11 mouse cellular contexts compared by ENCODE assay signal in the genomic region with DNA sequence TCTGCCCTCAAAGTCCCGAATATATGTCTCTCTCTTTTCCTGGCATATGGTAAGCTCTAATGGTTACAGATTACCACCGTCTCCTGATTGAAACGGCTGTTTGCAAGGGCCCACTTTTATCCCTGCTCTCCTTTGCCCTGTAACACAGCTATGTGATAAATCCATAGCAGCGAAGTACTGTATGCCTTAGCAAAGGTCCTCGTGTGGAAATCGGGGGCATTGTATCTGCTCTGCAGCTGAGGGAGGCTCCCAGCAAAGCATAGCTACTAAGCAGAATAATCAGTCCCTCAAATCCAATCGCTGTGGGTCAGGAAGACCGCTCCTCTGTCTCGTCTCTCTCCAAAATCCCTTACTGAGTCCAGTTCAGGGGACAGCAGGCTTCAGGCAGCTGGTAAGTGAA.
DNase-seq lines count a peak whose midpoint lies in the region; ATAC-seq and TF ChIP-seq lines count a peak whose summit lies in the region.
"Had no signal": no experiment of that assay in that cellular context is flagged by ENCODE, and none has a peak within 500 bp of the region (broad histone marks: within the 10 kb centered on the region; RNA-seq: fewer than 3 reads in every experiment).

No protein-coding gene starts in this region.

- no peak for TF ChIP-seq POLR2A in cerebellum, adult 2 months (IDR thresholded peaks at IDR 0.05; ENCODE audit: borderline replicate concordance, insufficient read depth, low read length)
- no peak for TF ChIP-seq POLR2A in liver, adult 2 months (IDR thresholded peaks at IDR 0.05; ENCODE audit: extremely low read depth, insufficient read depth, low read length)

- H3K36me3 ChIP-seq in liver, adult 2 months (ENCODE audit: control insufficient read depth, insufficient read depth, low read length): peaks cover 4% of the 10 kb centered on the region; the same call in 1 of the 2 replicates
- no peaks in the 10 kb centered on the region for H3K36me3 ChIP-seq in liver, embryonic 11.5 days (ENCODE audit: control insufficient read depth, insufficient read depth, low read length)
- H3K36me3 ChIP-seq in hindbrain, embryonic 15.5 days: no peaks in the 10 kb centered on the region
- no peaks in the 10 kb centered on the region for H3K36me3 ChIP-seq in neural tube, embryonic 15.5 days
- H3K36me3 ChIP-seq: embryonic facial prominence, embryonic 10.5 days; limb, embryonic 12.5 days had no signal

- H3K27ac ChIP-seq in cerebellum, adult 2 months (ENCODE audit: insufficient read depth, low read length): no peak overlapping the region
- no peak overlapping the region for H3K27ac ChIP-seq in liver, adult 2 months (replicated peaks; ENCODE audit: insufficient read depth, low read depth, low read length)
- no peak overlapping the region for H3K27ac ChIP-seq in liver, embryonic 11.5 days (ENCODE audit: low read depth, low read length)
- H3K27ac ChIP-seq in hindbrain, embryonic 15.5 days (replicated peaks): peak overlapping the region; percentile 0; the same call in 1 of the 2 replicates
- no peak overlapping the region for H3K27ac ChIP-seq in neural tube, embryonic 15.5 days (replicated peaks)
- H3K27ac ChIP-seq: embryonic facial prominence, embryonic 10.5 days; limb, embryonic 12.5 days; macrophage had no signal

- H3K9ac ChIP-seq in liver, adult 2 months (ENCODE audit: low read depth, low read length): peak overlapping the region; percentile 47; the same call in 1 of the 2 replicates
- no peak overlapping the region for H3K9ac ChIP-seq in liver, embryonic 11.5 days (ENCODE audit: low read depth, low read length)
- H3K9ac ChIP-seq in hindbrain, embryonic 15.5 days: no peak overlapping the region
- no peak overlapping the region for H3K9ac ChIP-seq in neural tube, embryonic 15.5 days (replicated peaks)
- H3K9ac ChIP-seq: limb, embryonic 12.5 days had no signal

- H3K79me2 ChIP-seq in liver, adult 2 months (ENCODE audit: control insufficient read depth, insufficient read depth, low read length): no peaks in the 10 kb centered on the region; the same call in 1 of the 2 replicates

- no peak overlapping the region for H3K4me2 ChIP-seq in liver, embryonic 11.5 days
- H3K4me2 ChIP-seq in hindbrain, embryonic 15.5 days: peak overlapping the region; percentile 38
- peak overlapping the region; percentile 36 for H3K4me2 ChIP-seq in neural tube, embryonic 15.5 days
- H3K4me2 ChIP-seq: limb, embryonic 12.5 days had no signal

- H3K9me3 ChIP-seq in liver, embryonic 11.5 days (ENCODE audit: control insufficient read depth, low read length): no peaks in the 10 kb centered on the region
- no peaks in the 10 kb centered on the region for H3K9me3 ChIP-seq in hindbrain, embryonic 15.5 days
- H3K9me3 ChIP-seq in neural tube, embryonic 15.5 days (replicated peaks): no peaks in the 10 kb centered on the region
- H3K9me3 ChIP-seq: embryonic facial prominence, embryonic 10.5 days; limb, embryonic 12.5 days had no signal

- TF ChIP-seq CTCF in cerebellum, adult 2 months (IDR thresholded peaks at IDR 0.05; ENCODE audit: borderline replicate concordance, insufficient read depth, low read depth, low read length): no peak
- no peak for TF ChIP-seq CTCF in liver, adult 2 months (IDR thresholded peaks at IDR 0.05; ENCODE audit: low read depth, low read length)

- WGBS in cerebellum, adult 2 months: 20% methylated on average over 9 of the region's 9 CpGs
- 41% methylated on average over 9 of the region's 9 CpGs for WGBS in liver, adult 2 months
- WGBS in liver, embryonic 11.5 days: 60% methylated on average over 9 of the region's 9 CpGs
- WGBS in hindbrain, embryonic 15.5 days: 40% methylated on average over 9 of the region's 9 CpGs
- 51% methylated on average over 9 of the region's 9 CpGs for WGBS in neural tube, embryonic 15.5 days

- ATAC-seq in liver, embryonic 11.5 days (replicated peaks; ENCODE audit: low FRiP score): no peak
- ATAC-seq in hindbrain, embryonic 15.5 days (ENCODE audit: low FRiP score, low read depth): 0 out of 2 replicates have a peak, but pooled peaks have one; percentile 38
- 0 out of 2 replicates have a peak, but pooled peaks have one; percentile 55 for ATAC-seq in neural tube, embryonic 15.5 days (ENCODE audit: low FRiP score)

- no peak overlapping the region for H3K4me3 ChIP-seq in cerebellum, adult 2 months (replicated peaks; ENCODE audit: insufficient read depth, low read depth, low read length)
- H3K4me3 ChIP-seq in liver, adult 2 months (ENCODE audit: insufficient read depth, low read depth, low read length): no peak overlapping the region
- no peak overlapping the region for H3K4me3 ChIP-seq in liver, embryonic 11.5 days (ENCODE audit: low read depth, low read length)
- H3K4me3 ChIP-seq in hindbrain, embryonic 15.5 days: no peak overlapping the region
- H3K4me3 ChIP-seq in neural tube, embryonic 15.5 days (replicated peaks): no peak overlapping the region
- H3K4me3 ChIP-seq: embryonic facial prominence, embryonic 10.5 days; limb, embryonic 12.5 days had no signal

- peak; percentile 7 to 13 for DNase-seq in cerebellum, postnatal 25 days
- DNase-seq in cerebellum, adult 2 months: no peak
- no peak for DNase-seq in liver, adult 2 months (ENCODE audit: extremely low read depth, low read depth, low spot score)
- no peak for DNase-seq in liver, embryonic 11.5 days (ENCODE audit: low spot score)
- no peak for DNase-seq in spleen, adult 18-20 months
- DNase-seq in kidney, adult 11 months: no peak

- no peaks in the 10 kb centered on the region for H3K27me3 ChIP-seq in cerebellum, adult 2 months (ENCODE audit: control insufficient read depth, insufficient read depth, low read length)
- no peaks in the 10 kb centered on the region for H3K27me3 ChIP-seq in liver, adult 2 months (ENCODE audit: control insufficient read depth, insufficient read depth, low read length)
- no peaks in the 10 kb centered on the region for H3K27me3 ChIP-seq in liver, embryonic 11.5 days (replicated peaks; ENCODE audit: control insufficient read depth, insufficient read depth, low read length)
- no peaks in the 10 kb centered on the region for H3K27me3 ChIP-seq in hindbrain, embryonic 15.5 days
- no peaks in the 10 kb centered on the region for H3K27me3 ChIP-seq in neural tube, embryonic 15.5 days (replicated peaks)
- H3K27me3 ChIP-seq: limb, embryonic 12.5 days had no signal

- no peaks in the 10 kb centered on the region for H3K4me1 ChIP-seq in cerebellum, adult 2 months (ENCODE audit: control insufficient read depth, insufficient read depth, low read length)
- H3K4me1 ChIP-seq in liver, adult 2 months (ENCODE audit: control insufficient read depth, insufficient read depth, low read length): peaks cover 19% of the 10 kb centered on the region
- no peaks in the 10 kb centered on the region for H3K4me1 ChIP-seq in liver, embryonic 11.5 days (replicated peaks; ENCODE audit: control insufficient read depth, insufficient read depth, low read length)
- H3K4me1 ChIP-seq in hindbrain, embryonic 15.5 days (replicated peaks): peaks cover 9% of the 10 kb centered on the region; the same call in 1 of the 2 replicates
- 0 out of 2 replicates have a peak, but pooled peaks cover 3% of the 10 kb centered on the region for H3K4me1 ChIP-seq in neural tube, embryonic 15.5 days
- H3K4me1 ChIP-seq: limb, embryonic 12.5 days had no signal

Comparison
In these comparisons a context has a peak if more than half of its experiments do, and no peak if none do; other contexts are left out.
1. DNase-seq: peak in cerebellum, postnatal 25 days (2 of 2); none in cerebellum, adult 2 months (0 of 2), liver, adult 2 months (single experiment), liver, embryonic 11.5 days (single experiment), spleen, adult 18-20 months (0 of 2) and kidney, adult 11 months (single experiment).